Mouse (Mus musculus) C2C12 (cell line): ENCODE data around the gene Mrpl46.

Experiments used
- CTCF ChIP-seq: IDR thresholded peaks from one replicate; pipeline ENCODE4 v1.5.1; 2011; ENCODE audit not compliant: control insufficient read depth, insufficient read depth, insufficient read length
- MYOG ChIP-seq: IDR thresholded peaks from one replicate; pipeline ENCODE4 v1.6.1; 2011; ENCODE audit not compliant: control insufficient read depth, insufficient read length; ENCODE audit errors: extremely low read depth
- USF1 ChIP-seq: IDR thresholded peaks from one replicate; pipeline ENCODE4 v1.6.1; 2011; ENCODE audit warnings: low read depth, mild to moderate bottlenecking, control low read depth, moderate library complexity

DNA sequence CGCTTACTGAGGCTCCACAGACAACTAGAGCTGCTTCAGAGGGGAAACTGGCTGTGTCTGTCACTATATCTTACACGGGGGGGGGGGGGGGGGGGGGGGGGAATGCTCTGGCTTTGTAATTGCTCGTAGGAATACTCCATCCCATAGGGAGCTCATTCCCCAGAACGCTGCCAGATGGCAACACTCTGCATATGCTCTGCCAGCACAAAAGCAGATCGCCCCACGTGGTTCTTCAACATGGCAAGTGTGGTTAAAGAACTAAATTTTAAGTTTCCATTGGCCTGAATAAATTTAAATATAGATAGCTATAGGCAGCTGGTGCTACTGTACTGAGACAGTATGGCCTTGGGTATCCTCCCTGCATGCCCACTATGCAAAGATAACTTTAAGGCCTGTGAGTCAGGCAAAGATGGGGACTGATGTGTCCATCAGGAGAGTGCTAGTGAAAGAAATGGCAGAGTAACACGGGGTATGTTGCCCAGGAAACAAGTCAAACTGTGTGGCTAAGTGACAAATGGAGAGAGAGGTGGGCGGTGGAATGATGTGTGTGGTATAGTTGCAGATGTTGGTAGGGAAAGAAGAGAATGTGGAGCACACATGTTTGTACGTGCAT, 14.6 kb upstream of the Mrpl46 start:
- TF ChIP-seq CTCF, result no peak
- TF ChIP-seq MYOG, result no peak
- no peak for TF ChIP-seq USF1
